Mouse (Mus musculus): Measurements from ENCODE around the gene Gm10974.

DNA sequence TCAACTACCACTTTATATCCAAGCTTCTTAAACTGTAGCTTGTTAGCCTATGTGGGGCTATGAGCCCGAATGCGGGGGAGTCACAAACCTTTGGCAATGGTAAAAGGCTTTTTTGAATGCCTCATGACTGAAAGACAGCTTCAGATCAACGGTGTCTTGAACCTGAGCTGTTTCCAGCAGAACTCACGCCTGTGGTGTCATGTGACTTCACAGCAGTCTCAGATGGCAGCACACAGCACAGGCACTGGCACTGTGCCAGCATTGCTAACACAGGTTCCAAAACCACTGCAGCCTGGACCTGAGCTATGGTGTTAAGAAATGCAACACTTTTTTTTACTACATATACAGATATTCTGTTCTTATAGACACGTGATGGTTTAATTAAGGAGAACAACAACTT is 44.7 kb upstream of the Gm10974 start:
- TF ChIP-seq POLR2A (IDR thresholded peaks at IDR 0.05; ENCODE audit: borderline replicate concordance, extremely low read depth, low read depth, low read length) (no peak), CTCF (IDR thresholded peaks at IDR 0.05; ENCODE audit: insufficient read depth, low read length) (no peak)

All from lung, adult 2 months (tissue).